Mouse (Mus musculus) heart, postnatal 14 days (tissue): Measurements from ENCODE around the gene Atoh7. TPM values are rescaled to one million over a fixed set of nuclear protein-coding genes. Genes with fewer than 3 reads are reported as not detected.
"Not testable (repeated sequence)": the region's sequence is repeated elsewhere in the genome, so short reads cannot be mapped to it uniquely, and the experiment has no call there.

Experiments used
- DNase-seq, 2 experiments: peaks; one replicate each; pipeline ENCODE4 v3.0.0; 2021 to 2022
- intact Hi-C: fragments of 180-260 bp; cut with DNase I; formaldehyde crosslinking; loops from one replicate; pipeline ENCODE4 v1.15.1; 2025
- long read RNA-seq, 2 experiments: library from polyadenylated mRNA; stranded (forward); transcript quantifications; one replicate each; pipeline ENCODE4 v2.0.0; 2021
- total RNA-seq, 2 experiments: library from RNA; stranded (reverse); gene quantifications; 2 replicates each; pipeline ENCODE4 v1.2.3; 2021

Atoh7 gene
- total RNA-seq, result not detected
- long read RNA-seq, experiment 1, result 0 reads
- long read RNA-seq, experiment 2, result 0 reads

GRCm38 (mm10) chr10:63099521-63099920, at the start of gene Atoh7:
TSS of gene Atoh7 (plus strand) at chr10:63099651.
- DNase-seq, result no peak
- intact Hi-C loops, result no loop called here

DNA sequence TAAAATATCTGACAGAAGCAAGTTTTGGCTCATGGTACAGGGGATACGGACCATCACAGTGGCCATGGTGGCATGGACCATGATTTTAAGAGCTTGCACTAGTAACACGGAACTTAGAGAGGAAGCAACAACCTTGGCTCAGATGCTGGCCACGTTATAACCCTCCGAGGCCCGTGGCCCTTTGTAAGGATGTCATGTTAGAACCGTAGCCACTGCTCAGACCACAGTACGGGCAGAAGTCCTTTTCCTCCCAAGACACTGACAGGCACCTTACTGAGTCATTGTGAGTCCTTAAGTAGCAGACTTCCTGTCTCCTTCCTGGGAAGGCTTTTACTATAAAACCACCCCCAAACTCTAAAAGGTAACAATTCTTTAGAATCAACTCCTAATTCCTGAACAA, 48.2 kb upstream of the Atoh7 start:
- no peak for DNase-seq
- intact Hi-C loops, result no loop called here

- no peak for DNase-seq
- intact Hi-C loops, result no loop called here
Observed at GRCm38 (mm10) chr10:63052011-63052410, 47.4 kb upstream of the Atoh7 start.

DNA sequence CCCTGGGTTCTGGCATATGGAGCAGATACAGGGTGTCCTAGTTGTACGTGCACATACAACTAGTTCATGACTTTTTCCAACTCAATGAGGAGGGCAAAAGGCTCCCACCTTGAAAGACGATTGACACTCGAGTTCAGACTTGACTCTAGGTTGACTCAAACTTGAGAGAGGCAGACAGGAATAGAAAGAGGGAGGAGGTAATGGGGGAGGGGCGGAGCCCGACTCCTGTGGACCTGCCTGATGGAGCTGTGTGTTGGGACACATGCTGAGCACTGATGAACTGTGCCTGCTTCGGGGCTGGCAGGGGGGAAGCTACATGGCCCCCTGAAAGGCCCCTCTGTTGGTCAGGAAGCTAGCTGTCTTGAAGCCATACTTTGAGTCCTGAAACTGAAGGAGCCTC, 46.4 kb upstream of the Atoh7 start:
- intact Hi-C loops, result no loop called here
- DNase-seq, result no peak

DNA sequence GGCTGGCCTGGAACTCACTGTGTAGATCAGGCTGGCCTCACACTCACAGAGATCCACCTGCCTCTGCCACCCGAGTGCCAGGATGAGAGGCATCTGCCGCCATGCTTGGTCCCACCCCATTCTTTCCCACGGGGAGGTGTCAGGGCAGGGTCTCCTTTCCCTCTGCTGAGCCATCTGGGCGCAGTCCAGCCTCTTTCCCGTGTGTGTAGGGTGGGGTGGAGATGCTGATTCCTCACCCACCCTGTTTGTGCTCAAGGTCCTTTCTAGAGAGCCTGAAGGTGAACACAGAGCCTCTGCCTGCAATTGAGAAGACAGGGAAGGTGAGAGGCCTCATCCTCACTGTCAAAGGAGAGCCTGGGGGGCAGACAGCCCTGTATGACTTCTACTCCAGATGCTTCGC, 45.4 kb upstream of the Atoh7 start:
- DNase-seq, intact Hi-C loops: not testable (repeated sequence)

GRCm38 (mm10) chr10:63054586-63054985, 44.9 kb upstream of the Atoh7 start:
- intact Hi-C loops, result no loop called here
- DNase-seq, result no peak

- peak; percentile 22 to 28 for DNase-seq
Observed at GRCm38 (mm10) chr10:63056966-63057750, 42.3 kb upstream of the Atoh7 start.

GRCm38 (mm10) chr10:63059862-63060261, 39.6 kb upstream of the Atoh7 start, which contains the start of gene Pbld1:
TSS of gene Pbld1 (plus strand) at chr10:63060162.
- DNase-seq, result no peak
- intact Hi-C loops, result loop anchor here (10.0 kb wide), 1 partner anchor 75 kb away; the partner anchor contains the start of gene Rufy2

More at GRCm38 (mm10) chr10:63056966-63057750, 42.3 kb upstream of the Atoh7 start:
- intact Hi-C loops, result no loop called here

DNA sequence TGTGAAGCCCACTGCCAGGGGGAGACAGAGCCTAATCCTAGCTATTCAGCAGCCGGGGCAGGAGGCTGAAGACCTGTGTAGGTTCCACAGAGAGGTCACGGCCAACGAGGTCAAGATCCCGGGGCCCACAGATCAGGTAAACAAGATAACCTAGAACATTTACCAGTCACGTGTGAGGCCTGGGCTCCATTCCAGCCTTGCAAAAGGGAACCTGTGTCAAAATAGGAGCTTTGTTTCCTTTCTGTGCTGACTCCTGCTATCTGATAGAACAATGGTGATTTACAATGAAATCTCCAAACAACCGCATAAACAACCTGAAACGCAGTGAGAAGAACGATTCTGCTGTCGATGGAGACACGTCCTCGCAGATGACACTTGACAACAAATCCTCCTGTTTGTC, 39.0 kb upstream of the Atoh7 start:
- DNase-seq, result peak; percentile 30 to 57
- intact Hi-C loops, result loop anchor here (10.0 kb wide), 1 partner anchor 76 kb away; the partner anchor contains the start of gene Rufy2

GRCm38 (mm10) chr10:63061266-63061665, 38.2 kb upstream of the Atoh7 start:
- DNase-seq, result no peak
- intact Hi-C loops, result loop anchor here (10.0 kb wide), 1 partner anchor 76 kb away; the partner anchor contains the start of gene Rufy2

GRCm38 (mm10) chr10:63062696-63063095, 36.8 kb upstream of the Atoh7 start:
- intact Hi-C loops, result loop anchor here (10.0 kb wide), 1 partner anchor 78 kb away; the partner anchor contains the start of gene Rufy2
- no peak for DNase-seq

GRCm38 (mm10) chr10:63063365-63063764, 36.1 kb upstream of the Atoh7 start:
- intact Hi-C loops, result loop anchor here (10.0 kb wide), 1 partner anchor 79 kb away; the partner anchor contains the start of gene Rufy2
- no peak for DNase-seq

DNA sequence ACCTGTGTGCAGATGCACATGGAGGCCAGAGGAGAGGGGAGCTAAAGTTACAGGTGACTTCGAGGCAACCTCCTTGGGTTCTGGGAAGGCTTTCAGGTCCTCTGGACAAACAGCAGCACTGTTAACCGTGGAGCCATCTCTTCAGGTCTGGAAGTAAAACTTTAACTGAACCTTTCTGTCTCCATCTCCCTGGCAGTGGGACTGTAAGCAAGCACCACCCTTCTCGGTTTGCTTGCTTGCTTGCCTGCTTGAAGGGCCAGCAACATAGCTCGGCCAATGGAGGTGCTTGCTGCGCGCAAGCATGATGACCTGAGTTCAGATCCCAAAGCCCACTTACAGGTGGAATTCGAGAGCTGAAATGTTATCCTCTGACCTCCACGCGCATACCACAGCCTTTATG, 34.9 kb upstream of the Atoh7 start:
- intact Hi-C loops, result loop anchor here (2.0 to 10.0 kb wide), 2 partner anchors 20 to 80 kb away; partner anchors contain the start of gene Rufy2
- no peak for DNase-seq

DNA sequence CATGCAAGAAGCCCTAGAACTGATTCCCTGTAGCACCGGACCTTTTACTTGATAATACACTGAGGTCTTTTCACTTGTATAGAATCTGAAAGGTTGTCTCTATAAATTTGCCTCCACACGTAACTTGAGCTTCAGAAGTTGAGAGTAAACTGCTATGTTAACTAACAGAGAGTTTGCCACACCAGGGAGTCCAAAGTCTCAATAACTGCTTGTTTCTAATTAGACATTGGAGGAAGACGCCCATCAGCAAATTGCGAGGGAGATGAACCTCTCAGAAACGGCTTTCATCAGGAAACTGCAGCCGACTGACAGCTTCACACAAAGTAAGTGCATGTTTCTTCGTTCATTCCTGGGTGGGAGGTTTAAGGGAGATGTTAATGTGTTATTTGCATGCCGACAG, 33.9 kb upstream of the Atoh7 start:
- intact Hi-C loops, result loop anchor here (2.0 to 10.0 kb wide), 2 partner anchors 21 to 81 kb away; partner anchors contain the start of gene Rufy2
- DNase-seq, result no peak

DNA sequence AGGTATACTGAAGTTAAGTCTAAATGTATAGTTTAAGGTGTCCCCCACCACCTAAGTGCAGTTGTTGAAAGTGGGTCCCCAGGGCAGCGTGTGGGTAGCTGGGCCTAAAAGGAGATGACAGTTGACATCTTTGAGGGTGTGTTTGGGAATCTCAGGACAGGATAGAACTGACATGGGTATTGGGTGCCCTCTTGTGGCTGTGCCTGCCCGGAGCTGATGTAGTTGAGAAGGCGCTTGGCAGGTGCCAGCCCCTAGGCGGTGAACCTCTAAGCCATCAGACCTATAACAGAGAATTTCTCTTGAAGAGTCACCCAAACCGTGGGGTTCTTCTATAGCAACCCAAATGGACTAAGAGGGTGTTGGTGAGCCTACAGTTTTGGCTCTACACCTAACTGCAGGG, 33.5 kb upstream of the Atoh7 start:
- intact Hi-C loops, result loop anchor here (2.0 to 10.0 kb wide), 3 partner anchors 21 to 81 kb away; partner anchors contain the start of genes Hnrnph3, Pbld2 and Rufy2
- peak; percentile 82 for DNase-seq

GRCm38 (mm10) chr10:63086304-63086703, 13.1 kb upstream of the Atoh7 start:
- no peak for DNase-seq
- intact Hi-C loops, result no loop called here

DNA sequence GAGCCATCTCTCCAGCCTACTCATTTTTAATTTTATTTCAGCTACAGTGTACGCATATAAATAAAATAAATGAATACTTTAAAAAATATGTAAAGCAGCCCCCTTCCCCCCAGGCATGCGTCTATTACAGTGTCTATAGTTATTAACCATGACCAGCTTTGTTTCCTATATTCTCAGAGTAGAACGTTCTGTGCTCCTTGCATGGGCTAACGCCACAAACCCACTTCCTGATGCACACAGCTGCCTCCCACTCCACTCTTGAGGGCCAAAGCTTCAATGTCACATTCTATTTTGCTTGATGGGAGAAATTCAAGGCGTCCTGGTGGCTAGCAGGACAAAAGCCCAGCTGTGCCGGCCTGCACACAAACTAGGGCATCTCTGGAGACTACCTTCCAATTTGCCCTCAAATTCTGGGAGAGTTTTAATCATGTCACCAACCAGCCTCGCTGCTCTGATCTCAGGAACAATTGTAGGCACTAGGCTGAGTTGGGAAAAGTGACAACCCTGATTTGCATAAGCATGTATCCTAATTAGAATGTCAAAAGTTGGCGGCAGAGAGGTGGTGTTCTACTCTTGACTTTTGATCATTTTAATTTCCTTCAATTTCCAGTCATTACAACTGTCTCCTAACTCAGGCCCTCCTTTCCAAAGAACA, 10.2 kb upstream of the Atoh7 start:
- no peak for DNase-seq
- intact Hi-C loops, result no loop called here

DNA sequence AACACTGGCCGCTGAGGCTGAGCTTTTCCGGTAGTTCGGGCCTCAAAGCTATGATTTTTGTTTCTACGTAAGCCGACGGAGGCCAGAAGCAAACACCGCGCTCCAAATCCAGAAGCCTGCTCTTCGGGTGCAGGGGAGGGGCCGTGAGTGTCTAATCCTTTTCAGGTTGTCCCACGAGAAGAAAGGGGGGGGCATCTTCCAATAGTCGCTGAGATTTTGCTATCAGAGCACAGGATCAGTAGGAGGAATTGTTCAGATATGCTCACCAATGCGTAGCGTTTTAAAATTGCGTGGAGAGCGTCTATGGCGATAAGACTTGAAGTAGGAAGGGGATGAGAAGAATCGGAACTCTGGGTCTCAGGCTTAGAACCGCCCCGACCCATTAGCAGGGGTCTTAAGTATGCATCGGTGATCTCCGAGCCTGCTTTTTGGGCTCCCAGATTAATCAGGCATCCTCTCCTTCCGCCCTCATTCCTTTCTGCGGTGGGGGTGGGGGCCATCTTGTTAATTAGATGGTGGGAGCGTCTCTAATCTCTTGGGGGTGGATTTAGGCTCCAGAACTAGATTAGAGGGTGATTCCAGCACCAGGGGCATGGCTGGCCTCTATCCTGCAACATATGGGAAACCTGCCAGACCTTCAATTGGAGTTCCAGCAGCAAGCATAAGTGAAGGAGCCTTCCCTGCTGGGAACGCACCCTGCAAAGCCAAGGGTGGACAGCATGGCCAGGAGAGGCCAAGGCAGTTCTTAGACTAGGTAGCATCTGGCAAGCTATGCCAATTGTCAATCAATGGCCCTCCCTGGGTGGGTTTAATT, 9.5 kb upstream of the Atoh7 start:
- intact Hi-C loops, result no loop called here

DNA sequence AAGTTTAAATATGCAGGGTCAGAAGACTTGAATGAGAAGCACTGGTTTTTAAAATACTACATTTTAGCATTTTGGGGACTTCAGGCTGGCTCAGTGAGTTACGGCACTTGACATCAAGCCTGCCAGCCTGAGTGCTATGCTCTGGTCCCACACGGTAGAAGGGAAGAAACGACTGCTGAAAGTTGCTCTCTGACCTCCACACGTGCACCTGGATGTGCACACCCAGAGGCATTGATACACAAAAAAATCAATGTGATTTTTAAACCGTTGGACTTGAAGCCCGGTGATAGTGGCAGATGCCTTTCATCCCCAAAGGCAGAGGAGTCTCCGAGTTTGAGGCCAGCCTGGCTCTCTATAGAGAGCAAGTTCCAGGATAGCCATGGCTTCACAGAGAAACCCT, 7.5 kb upstream of the Atoh7 start:
- intact Hi-C loops, result no loop called here
- no peak for DNase-seq

More for the DNA sequence above, 9.5 kb upstream of the Atoh7 start:
- DNase-seq, result peak in 1 of 2 experiments; percentile 22
